Mouse (Mus musculus) forebrain, postnatal 0 days (tissue): ENCODE measurements around the gene Acsl5. TPM values are rescaled to one million over a fixed set of nuclear protein-coding genes. Genes with fewer than 3 reads are reported as not detected.

Experiments used
- ATAC-seq: fragments of 200-750 bp; cut with Nextera tagmentation; 2 replicates; pipeline ENCODE4 v1.8.0; 2017; ENCODE audit warnings: mild to moderate bottlenecking, moderate library complexity
- DNase-seq: peaks from one replicate; pipeline ENCODE4 v3.0.0-alpha.2; 2015
- H3K27ac ChIP-seq: fragments of 300-500 bp; sonication (generic); 2 replicates; pipeline ENCODE4 v1.5.1; 2014; ENCODE audit warnings: low read depth, mild to moderate bottlenecking, antibody characterized with exemption, low read length, moderate library complexity, mixed read lengths
- H3K27me3 ChIP-seq: fragments of 300-500 bp; sonication (generic); 2 replicates; pipeline ENCODE4 v1.6.1; 2014; ENCODE audit warnings: mild to moderate bottlenecking, low read length, mixed read lengths; ENCODE audit not compliant: insufficient read depth
- H3K36me3 ChIP-seq: fragments of 300-500 bp; sonication (generic); 2 replicates; pipeline ENCODE4 v1.6.1; 2014; ENCODE audit warnings: mild to moderate bottlenecking, moderate library complexity; ENCODE audit not compliant: insufficient read depth
- H3K4me1 ChIP-seq: fragments of 300-500 bp; sonication (generic); 2 replicates; pipeline ENCODE4 v1.6.1; 2014; ENCODE audit warnings: antibody characterized with exemption; ENCODE audit not compliant: insufficient read depth
- H3K4me2 ChIP-seq: fragments of 300-500 bp; sonication (generic); 2 replicates; pipeline ENCODE4 v1.6.1; 2014; ENCODE audit warnings: low read depth, mild to moderate bottlenecking, moderate library complexity
- H3K4me3 ChIP-seq: fragments of 300-500 bp; sonication (generic); 2 replicates; pipeline ENCODE4 v1.5.1; 2014; ENCODE audit warnings: low read depth, low read length, mixed read lengths
- H3K9ac ChIP-seq: fragments of 300-500 bp; sonication (generic); 2 replicates; pipeline ENCODE4 v1.6.1; 2014; ENCODE audit warnings: mild to moderate bottlenecking
- H3K9me3 ChIP-seq: fragments of 300-500 bp; sonication (generic); 2 replicates; pipeline ENCODE4 v1.6.1; 2016; ENCODE audit warnings: low read length
- CTCF ChIP-seq: sonication (generic); IDR thresholded peaks from 2 replicates; pipeline ENCODE4 v1.5.1; 2016; ENCODE audit warnings: antibody characterized with exemption, control low read depth, low read depth
- WGBS: fragments of 180-500 bp; shearing (Covaris S2); extraction: QIAGEN DNeasy Blood & Tissue Kit; methylation state at CpG from one replicate; pipeline ENCODE4 v1.1.7; 2014; 5-methylcytosine and 5-hydroxymethylcytosine counted together
- polyA plus RNA-seq: library from polyadenylated mRNA; unstranded; fragments of >200 nt; fragmentation: Nextera tagmentation; extraction: Ambion mirVana; gene quantifications from 2 replicates; pipeline ENCODE4 v1.2.1, GENCODE M21; 2015
- total RNA-seq: library from RNA; depleted of rRNA; stranded (reverse); fragments of >200 nt; gene quantifications from 2 replicates; pipeline ENCODE4 v1.2.3, GENCODE M21; 2014

Gene Acsl5
- total and polyA plus RNA-seq, 2 experiments from 2014 or later, result 15.9 to 16.6 TPM

- no peak overlapping the region for H3K4me2 ChIP-seq
- peaks cover 39% of the 10 kb centered on the region for H3K36me3 ChIP-seq
- TF ChIP-seq CTCF, result no peak
- no peaks in the 10 kb centered on the region for H3K9me3 ChIP-seq
- no peaks in the 10 kb centered on the region for H3K27me3 ChIP-seq
- no peak overlapping the region for H3K4me3 ChIP-seq
- no peak for DNase-seq
- no peak for ATAC-seq
- H3K4me1 ChIP-seq, result no peaks in the 10 kb centered on the region
- H3K27ac ChIP-seq, result no peak overlapping the region
- no peak overlapping the region for H3K9ac ChIP-seq
- 79% methylated on average over 4 of the region's 4 CpGs for WGBS
Observed at GRCm38 (mm10) chr19:55327510-55327909, 75.8 kb downstream of the Acsl5 start.

- Histone ChIP-seq H3K9me3 (no peaks in the 10 kb centered on the region), H3K27me3 (no peaks in the 10 kb centered on the region), H3K4me2 (no peak overlapping the region), H3K9ac (no peak overlapping the region), H3K27ac (no peak overlapping the region), H3K36me3 (peaks cover 25% of the 10 kb centered on the region), H3K4me3 (no peak overlapping the region), H3K4me1 (peaks cover 2% of the 10 kb centered on the region; the same call in 1 of the 2 replicates)
- WGBS, result 93% methylated on average over 5 of the region's 5 CpGs
- TF ChIP-seq CTCF, result no peak
- no peak for ATAC-seq
- DNase-seq, result no peak
Observed at GRCm38 (mm10) chr19:55331776-55332175, 80.0 kb downstream of the Acsl5 start.

DNA sequence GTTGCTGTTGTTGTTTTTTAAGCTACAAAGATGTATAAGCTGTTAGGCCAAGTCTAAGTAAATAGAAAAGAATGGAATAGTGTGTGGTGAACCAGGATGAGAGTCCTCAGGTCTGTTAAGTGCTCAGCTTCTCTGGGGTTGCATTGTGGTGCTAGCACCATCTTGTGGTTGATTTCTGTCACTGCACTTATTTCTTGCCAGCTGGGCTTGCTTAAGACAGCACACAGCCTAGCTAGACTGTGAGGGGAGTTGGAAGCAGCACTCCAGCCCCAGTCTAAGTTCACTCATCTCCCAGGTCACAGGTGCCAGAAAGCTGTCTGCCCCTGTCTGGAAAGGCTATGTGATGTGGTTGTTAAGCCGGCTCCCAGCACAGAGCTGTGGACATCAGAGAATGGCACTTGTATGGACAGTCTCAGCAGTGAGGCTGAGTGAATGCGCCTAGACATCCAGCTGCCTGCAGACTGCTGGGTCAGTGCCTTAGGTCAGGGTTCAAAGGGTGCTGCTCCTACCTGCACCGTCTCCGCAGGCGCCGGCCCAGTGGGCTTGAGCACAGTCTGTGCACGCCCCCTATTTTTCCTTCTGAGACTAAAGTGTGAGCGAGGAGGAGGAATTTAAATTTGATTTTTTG, 81.0 kb downstream of the Acsl5 start:
- TF ChIP-seq CTCF, result peak; percentile 95
- H3K9me3 ChIP-seq, result no peaks in the 10 kb centered on the region
- no peaks in the 10 kb centered on the region for H3K27me3 ChIP-seq
- H3K36me3 ChIP-seq, result peaks cover 25% of the 10 kb centered on the region
- ATAC-seq (peak; percentile 94), DNase-seq (peak; percentile 87)
- no peak overlapping the region for H3K27ac ChIP-seq
- peaks cover 2% of the 10 kb centered on the region; the same call in 1 of the 2 replicates for H3K4me1 ChIP-seq
- H3K4me2 ChIP-seq, result no peak overlapping the region
- no peak overlapping the region for H3K9ac ChIP-seq
- 91% methylated on average over 8 of the region's 8 CpGs for WGBS
- no peak overlapping the region for H3K4me3 ChIP-seq

DNA sequence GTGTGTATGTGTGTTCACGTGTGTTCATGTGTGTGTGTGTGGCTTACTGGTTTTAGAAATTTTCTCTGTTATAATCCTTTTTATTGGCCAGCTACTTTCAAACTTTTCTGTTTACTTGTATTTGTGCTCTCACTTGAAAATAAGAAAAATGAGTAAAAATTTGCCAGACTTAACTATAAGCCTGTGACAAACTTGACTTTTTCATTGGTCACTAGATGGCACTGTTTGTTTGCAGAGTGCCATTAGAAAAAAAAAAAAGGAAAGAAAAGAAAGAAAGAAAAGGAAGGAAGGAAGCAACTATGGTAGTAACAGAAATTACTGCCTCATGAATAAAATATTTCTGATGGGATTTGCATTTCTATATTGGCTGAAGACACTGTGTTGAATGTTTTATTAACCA, 84.1 kb downstream of the Acsl5 start:
- Histone ChIP-seq H3K4me2 (no peak overlapping the region), H3K9ac (no peak overlapping the region), H3K27ac (no peak overlapping the region), H3K27me3 (no peaks in the 10 kb centered on the region; the same call in 1 of the 2 replicates), H3K36me3 (peaks cover 8% of the 10 kb centered on the region), H3K4me1 (peaks cover 2% of the 10 kb centered on the region; the same call in 1 of the 2 replicates), H3K4me3 (no peak overlapping the region), H3K9me3 (no peaks in the 10 kb centered on the region)
- DNase-seq (peak; percentile 63), ATAC-seq (no peak)
- peak; percentile 72 for TF ChIP-seq CTCF
- 92% methylated on average over 1 of the region's 1 CpGs for WGBS

DNA sequence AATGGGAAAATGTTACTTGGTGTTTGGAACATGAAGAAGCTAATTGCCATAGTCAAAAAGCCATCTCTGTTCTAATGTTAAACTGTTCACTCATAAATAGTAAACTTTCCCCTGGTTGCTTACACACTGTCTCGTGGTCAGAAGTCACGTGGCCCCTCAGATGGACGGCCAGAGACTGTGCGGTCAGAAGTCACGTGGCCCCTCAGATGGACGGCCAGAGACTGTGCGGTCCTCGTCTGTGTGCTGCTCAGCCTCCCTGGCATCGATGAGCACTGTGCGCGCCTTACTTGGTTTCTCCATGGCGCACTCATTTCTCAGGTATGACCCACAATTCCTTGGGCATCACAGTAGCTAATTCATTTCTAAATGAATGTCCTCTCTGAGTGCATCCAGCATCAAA, 84.7 kb downstream of the Acsl5 start:
- no peak overlapping the region for H3K9ac ChIP-seq
- no peak for ATAC-seq
- H3K4me3 ChIP-seq, result no peak overlapping the region
- DNase-seq, result no peak
- no peak for TF ChIP-seq CTCF
- no peak overlapping the region for H3K27ac ChIP-seq
- no peaks in the 10 kb centered on the region for H3K9me3 ChIP-seq
- H3K36me3 ChIP-seq, result peaks cover 6% of the 10 kb centered on the region
- 84% methylated on average over 12 of the region's 12 CpGs for WGBS
- peaks cover 2% of the 10 kb centered on the region; the same call in 1 of the 2 replicates for H3K4me1 ChIP-seq
- no peak overlapping the region for H3K4me2 ChIP-seq
- H3K27me3 ChIP-seq, result no peaks in the 10 kb centered on the region; the same call in 1 of the 2 replicates

- no peak for ATAC-seq
- WGBS, result 52% methylated on average over 9 of the region's 9 CpGs
- TF ChIP-seq CTCF, result no peak
Observed at GRCm38 (mm10) chr19:55337066-55337465, 85.3 kb downstream of the Acsl5 start.

GRCm38 (mm10) chr19:55337664-55338063, 85.9 kb downstream of the Acsl5 start:
- Histone ChIP-seq H3K27me3 (no peaks in the 10 kb centered on the region; the same call in 1 of the 2 replicates), H3K4me3 (no peak overlapping the region), H3K9ac (no peak overlapping the region), H3K4me2 (no peak overlapping the region), H3K9me3 (no peaks in the 10 kb centered on the region), H3K27ac (no peak overlapping the region), H3K4me1 (peaks cover 2% of the 10 kb centered on the region; the same call in 1 of the 2 replicates), H3K36me3 (0 out of 2 replicates have a peak, but pooled peaks cover 4% of the 10 kb centered on the region)
- TF ChIP-seq CTCF, result no peak
- 94% methylated on average over 10 of the region's 10 CpGs for WGBS
- DNase-seq (no peak), ATAC-seq (no peak)

More at GRCm38 (mm10) chr19:55337066-55337465, 85.3 kb downstream of the Acsl5 start:
- DNase-seq, result no peak
- Histone ChIP-seq H3K27ac (no peak overlapping the region), H3K4me1 (peaks cover 2% of the 10 kb centered on the region; the same call in 1 of the 2 replicates), H3K4me3 (no peak overlapping the region), H3K36me3 (no peaks in the 10 kb centered on the region), H3K27me3 (no peaks in the 10 kb centered on the region; the same call in 1 of the 2 replicates), H3K4me2 (no peak overlapping the region), H3K9me3 (no peaks in the 10 kb centered on the region), H3K9ac (no peak overlapping the region)
